Mouse (Mus musculus): ENCODE results near the gene Spns1.
"Not testable (repeated sequence)": the region's sequence is repeated elsewhere in the genome, so short reads cannot be mapped to it uniquely, and the experiment has no call there.

Spns1 gene

GRCm38 (mm10) chr7:126338906-126339305 is 38.3 kb downstream of the Spns1 start:
- DNase-seq (ENCODE audit: low spot score), result no peak

- no peak for DNase-seq (ENCODE audit: low spot score)
Measured at GRCm38 (mm10) chr7:126335556-126335955, 41.7 kb downstream of the Spns1 start.

- DNase-seq (ENCODE audit: low spot score), result no peak
Measured at GRCm38 (mm10) chr7:126332691-126333090, 44.6 kb downstream of the Spns1 start.

- DNase-seq (ENCODE audit: low spot score), result no peak
Measured at GRCm38 (mm10) chr7:126330693-126331092, 46.6 kb downstream of the Spns1 start.

GRCm38 (mm10) chr7:126329907-126330645 is 47.2 kb downstream of the Spns1 start:
- DNase-seq (ENCODE audit: low spot score), result no peak

- not testable (repeated sequence) for DNase-seq (ENCODE audit: low spot score)
Measured at GRCm38 (mm10) chr7:126328848-126329247, 48.4 kb downstream of the Spns1 start.

GRCm38 (mm10) chr7:126325576-126326273 is 51.5 kb downstream of the Spns1 start:
- not testable (repeated sequence) for DNase-seq (ENCODE audit: low spot score)

GRCm38 (mm10) chr7:126324791-126325190 is 52.5 kb downstream of the Spns1 start:
- no peak for DNase-seq (ENCODE audit: low spot score)

GRCm38 (mm10) chr7:126323729-126324128 is 53.5 kb downstream of the Spns1 start:
- peak; percentile 53 for DNase-seq (ENCODE audit: low spot score)

Data from testis, postnatal 14 days (tissue).